Mouse (Mus musculus) cerebellum, adult 8-10 months (tissue): ENCODE measurements around the gene Nifk.

ENCODE experiments used
- DNase-seq: peaks from one replicate; pipeline ENCODE4 v3.0.0; 2022

Gene Nifk

DNA sequence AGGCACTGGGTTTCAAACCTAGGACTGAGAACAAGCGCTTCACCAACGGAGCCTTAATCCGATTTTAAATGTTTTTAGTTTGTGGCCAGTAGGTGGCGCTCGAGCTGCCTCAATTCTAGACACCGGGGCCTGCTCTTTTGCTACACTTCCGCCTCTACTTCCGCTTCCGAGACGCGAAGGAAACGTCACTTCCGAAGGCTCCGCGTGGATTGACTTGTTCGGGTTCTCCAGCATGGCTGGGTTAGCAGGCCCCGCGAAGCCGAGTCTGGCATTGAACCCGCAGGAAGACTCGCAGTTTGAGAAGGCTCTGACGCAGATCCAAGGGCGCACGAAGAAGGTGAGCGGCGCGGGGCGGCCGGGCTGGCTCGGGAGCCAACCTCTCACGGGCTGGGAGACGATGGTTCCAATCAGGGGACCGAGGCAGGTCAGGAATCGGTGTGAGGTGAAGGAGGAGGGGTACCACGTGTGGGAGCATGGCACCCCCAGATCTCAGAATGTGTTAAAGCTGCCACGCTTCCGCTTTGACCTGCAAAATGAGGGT lies at the start of gene Nifk:
TSS of gene Nifk (plus strand) at position 179 of the 541 bp plus-strand sequence.
- peak; percentile 93 for DNase-seq

DNA sequence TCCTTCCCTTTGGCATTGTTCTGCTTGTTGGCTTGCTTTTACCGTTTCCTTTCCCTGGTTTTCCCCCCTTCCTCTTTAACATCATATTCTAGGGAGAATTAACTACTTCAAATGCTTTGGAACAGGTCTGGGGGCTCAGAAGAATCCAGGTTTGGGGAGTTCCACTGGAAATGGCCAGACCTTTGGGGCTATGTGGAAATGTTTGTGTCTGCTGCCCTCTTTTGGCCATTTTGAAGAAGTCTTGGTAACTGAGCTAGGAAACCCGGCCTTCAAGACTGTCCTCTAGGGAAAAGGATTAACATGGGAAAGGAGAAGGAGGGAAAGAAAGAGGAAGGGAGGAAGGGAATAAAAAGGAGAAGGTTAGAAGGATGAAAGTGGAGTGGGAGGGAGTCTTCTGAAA lies 46.5 kb upstream of the Nifk start:
- DNase-seq = no peak

DNA sequence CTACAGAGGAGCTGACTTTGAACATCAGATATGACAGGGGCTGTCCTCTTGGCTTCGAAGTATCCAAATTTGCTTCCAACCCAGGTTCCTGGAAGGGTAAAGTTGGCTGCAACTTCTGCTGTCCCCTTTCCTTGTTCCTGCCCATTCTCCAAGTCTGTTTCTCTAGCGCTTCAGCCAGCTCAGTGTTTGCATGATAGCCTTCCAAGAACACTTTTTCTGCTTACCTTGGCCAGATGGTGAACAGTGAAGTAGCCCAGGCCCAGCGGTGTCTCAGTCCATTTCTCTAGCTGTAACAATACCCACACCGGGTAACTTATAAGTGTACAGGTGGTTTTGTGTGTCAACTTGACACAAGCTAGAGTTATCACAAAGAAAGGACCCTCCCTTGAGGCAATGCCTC lies 29.3 kb upstream of the Nifk start:
- DNase-seq = no peak

GRCm38 (mm10) chr1:118294192-118294591 lies 27.4 kb upstream of the Nifk start:
- no peak for DNase-seq

- DNase-seq = no peak
Observed at GRCm38 (mm10) chr1:118294826-118295225, 26.8 kb upstream of the Nifk start.

DNA sequence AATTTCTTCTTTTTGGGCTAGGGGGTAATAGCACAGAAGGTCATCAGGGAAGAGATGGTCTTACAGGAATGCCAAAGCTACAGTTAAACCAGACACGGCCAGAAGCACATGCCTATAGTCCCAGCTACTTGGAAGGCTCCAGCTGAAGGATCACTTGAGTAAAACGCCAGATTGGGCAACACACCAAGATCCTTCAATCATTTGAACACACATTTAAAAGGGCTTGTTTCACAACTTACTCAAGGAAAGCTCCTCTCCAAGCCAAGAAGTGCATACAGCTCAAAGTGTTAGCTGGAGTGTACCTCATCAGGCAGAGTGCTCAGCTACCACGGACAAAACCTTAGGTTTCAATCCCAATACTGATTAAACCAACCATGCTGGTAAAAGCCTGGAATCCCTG lies 25.0 kb upstream of the Nifk start:
- DNase-seq = no peak

DNA sequence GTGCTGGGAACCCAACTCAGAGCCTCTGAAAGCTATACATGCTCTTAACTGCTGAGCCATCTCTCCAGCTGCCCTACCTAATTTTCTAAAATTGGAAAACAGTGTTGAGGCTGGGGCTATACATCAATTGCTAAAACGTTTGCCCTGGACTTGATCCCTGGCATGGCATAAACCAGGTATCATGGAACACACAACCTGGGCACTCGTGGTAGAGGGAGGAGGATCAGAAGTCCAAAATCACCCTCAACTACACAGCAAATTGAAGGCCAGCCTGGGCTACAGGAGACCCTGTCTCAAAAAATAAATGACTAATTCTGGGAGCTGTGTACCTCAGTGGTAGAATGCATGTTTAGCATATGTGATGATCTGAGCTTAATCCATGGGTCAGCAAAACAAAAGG lies 23.9 kb upstream of the Nifk start:
- DNase-seq = no peak

GRCm38 (mm10) chr1:118310780-118311621 lies 10.6 kb upstream of the Nifk start:
- peak; percentile 89 for DNase-seq

DNA sequence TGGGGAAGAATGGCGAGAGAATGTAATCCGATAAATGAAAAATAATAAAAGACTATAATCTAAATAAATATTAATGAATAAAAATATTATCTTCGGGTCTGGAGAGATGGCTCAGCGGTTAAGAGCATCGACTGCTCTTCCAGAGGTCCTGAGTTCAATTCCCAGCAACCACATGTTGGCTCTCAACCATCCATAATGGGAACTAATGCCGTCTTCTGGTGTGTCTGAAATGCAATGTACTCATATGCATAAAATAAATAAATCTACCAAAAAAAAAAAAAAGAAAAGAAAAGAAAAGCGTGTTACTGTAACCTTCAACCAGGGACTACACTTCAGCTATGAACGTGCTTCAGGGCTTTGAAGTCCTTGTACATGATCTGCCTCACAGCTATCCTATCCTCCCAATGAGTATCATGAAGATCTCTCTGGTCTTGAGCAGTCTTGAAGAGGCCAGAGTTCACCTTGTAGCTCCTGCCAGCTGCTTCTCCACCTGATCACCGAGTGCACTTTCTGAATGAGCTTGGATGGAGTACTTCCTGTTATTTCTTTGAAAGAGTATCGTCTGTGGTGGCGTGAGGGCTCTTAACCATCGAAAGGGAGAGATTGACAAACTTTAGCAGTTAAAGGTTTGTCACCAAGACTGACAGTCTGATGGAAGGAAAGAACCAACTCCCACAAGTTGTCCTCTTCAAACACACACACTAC lies 9.9 kb upstream of the Nifk start, which contains the start of gene Tsn:
TSS of gene Tsn (minus strand) at position 118 of the 705 bp plus-strand sequence.
- no peak for DNase-seq

GRCm38 (mm10) chr1:118320696-118321095 lies 943 bp upstream of the Nifk start:
- DNase-seq = peak; percentile 16

DNA sequence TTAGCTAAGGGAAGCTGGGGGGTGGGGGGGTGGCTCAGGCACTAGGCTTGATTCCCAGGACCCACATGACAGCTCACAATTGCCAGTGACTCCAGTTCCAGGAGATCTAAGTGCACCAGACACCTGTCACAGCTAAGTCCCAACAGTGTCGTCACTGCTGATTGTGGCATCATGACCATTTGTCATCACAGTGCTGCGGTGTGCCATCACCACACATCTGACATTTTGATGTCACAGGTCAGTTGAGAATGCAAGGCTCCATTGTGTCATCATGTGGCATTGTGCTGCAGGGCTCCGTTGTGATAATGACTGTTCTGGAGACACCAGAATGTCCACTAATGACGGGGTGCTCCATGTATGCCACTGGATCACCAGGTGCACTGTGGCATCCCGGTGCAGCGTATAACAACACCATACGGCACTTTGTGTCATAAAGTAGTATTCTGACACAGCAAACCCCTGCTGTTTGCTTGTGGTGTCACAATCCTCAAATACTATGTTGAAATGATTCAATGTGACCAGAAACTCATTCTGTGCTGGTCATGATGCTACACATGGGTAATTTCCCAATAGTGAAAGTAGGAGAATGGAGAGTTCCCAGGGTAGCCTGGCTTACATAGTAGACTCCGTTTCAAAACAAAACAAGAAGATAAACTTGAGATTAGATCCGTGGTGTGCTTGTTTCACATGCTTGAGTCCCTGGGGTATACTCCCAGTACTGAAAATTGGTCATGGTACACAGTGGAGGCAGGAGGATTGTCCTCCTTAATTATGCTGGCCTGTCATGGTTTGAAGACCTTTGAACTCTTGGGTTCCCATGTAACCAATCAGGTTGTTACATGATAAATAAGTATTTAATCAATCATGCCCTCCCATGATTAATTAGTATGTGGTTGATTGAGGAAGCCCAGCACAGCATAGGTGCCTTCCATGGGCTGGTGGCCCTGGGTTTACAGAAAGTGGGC lies 13.4 kb downstream of the Nifk start:
- DNase-seq = no peak

DNA sequence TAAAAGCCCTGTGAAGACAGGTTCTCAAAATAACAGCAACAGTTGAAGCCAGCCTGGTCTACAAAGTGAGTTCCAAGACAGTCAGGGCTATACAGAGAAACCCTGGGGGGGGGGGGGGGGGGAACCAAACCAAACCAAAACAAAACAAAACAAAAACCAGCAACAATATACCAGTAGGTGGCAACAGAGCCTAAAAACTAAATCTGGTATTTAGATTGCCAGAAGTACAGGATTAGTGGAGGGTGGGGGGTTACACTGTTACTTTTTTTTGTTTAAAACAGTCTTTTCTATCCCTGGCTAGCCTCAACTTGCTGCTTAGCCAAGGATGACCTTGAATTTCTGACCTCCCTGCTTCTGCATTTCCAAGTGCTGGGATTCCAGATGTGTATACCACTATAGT lies 14.2 kb downstream of the Nifk start:
- DNase-seq = no peak

DNA sequence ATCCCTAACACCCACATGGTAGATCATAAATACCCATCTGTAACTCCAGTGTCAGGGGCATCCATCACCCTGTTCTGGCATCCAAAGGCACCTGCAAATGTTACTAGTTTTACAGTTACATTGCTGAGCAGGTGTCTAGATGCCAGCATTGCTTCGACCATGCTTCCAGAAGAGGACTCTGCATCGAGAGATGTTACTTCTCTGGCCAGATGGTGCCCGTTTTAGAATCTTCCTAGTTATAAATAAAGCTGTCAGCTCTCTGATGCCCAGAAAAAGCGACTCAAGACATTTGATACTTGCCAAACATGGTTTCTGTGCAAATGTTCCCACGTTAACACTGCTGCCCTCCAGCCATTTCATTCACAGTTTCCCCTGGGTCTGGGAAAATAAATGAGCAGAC lies 16.3 kb downstream of the Nifk start:
- DNase-seq = no peak

DNA sequence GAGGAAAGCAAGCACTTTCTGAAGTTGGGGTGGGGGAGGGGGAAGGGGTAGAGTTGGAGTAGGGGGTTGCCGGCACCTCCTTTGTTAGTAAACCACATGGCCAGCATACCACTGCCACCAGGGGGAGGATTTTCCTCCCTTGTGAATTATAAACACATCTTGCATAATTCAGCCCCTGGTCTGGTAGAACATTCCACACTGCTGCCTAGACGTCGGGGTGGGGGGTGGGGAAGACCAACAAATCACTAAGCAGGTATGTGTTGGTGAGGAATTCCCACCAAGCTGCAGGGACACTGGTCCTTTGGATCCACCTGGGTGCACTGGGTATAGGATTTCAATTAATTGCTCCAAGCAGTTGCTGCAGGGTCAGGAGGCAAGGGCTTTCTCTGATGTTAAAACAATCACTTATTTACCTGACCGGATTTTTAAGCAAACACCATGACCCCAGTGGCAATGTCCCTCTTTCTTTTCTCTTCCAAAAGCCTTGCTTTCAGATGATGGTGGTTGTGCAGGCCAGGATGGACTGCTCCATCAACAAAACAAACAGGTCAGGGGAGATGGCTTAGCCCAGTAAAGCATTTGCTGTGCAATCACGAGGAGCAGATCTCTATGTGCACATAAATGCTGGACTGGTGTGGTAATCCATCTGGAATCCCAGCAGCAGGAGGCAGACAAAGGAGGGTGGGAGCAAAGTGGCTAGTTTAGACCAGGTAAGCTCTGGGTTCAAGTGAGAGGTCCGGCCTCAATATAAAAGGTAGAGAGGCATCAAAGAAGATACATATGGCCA lies 22.2 kb downstream of the Nifk start:
- DNase-seq = no peak

DNA sequence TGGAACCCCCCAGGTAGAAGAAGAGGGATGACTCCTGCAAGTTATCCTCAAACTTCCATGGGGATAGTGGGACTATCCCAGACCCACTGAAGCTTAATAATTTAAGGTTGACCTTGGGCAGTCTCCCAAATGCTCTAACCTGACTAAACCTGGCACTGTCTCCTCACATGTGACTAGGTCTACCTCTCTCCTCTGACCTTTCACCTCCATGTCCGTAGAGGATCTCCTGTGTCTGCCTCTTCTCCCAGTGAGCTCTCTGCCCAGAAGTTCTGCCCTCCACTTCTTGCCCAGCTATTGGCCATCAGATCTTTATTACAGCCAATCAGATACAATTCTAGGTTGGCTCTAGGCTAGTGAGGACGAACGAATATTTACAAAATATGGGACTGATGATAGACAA lies 28.3 kb downstream of the Nifk start:
- no peak for DNase-seq

- DNase-seq = peak; percentile 6
Observed at GRCm38 (mm10) chr1:118359071-118359761, 37.6 kb downstream of the Nifk start.

DNA sequence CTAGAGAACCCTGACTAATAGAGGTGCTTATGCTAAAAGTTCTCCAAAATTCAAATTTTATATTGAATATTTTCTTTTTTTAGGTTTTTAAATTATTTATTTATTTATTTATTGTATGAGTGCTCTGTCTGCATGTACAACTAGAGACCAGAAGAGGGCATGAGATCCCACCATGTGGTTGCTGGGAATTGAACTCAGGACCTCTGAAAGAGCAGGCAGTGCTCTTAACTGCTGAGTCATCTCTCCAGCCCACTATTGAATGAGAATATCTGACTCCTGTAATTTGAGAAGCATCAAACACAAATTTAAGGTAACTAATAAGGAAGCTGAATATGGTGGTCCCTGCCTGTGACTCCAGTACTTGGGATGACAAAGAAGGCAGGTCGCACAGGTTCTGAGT lies 46.3 kb downstream of the Nifk start:
- no peak for DNase-seq

- no peak for DNase-seq
Observed at GRCm38 (mm10) chr1:118368721-118369461, 47.3 kb downstream of the Nifk start.

- no peak for DNase-seq
Observed at GRCm38 (mm10) chr1:118377784-118378183, 56.1 kb downstream of the Nifk start.

GRCm38 (mm10) chr1:118380105-118380786 lies 58.6 kb downstream of the Nifk start:
- no peak for DNase-seq
